Mouse (Mus musculus): ENCODE data around the gene Jmjd8.

- no peak for TF ChIP-seq CTCF (IDR thresholded peaks at IDR 0.05; ENCODE audit: low read depth, low read length)
- TF ChIP-seq POLR2A (IDR thresholded peaks at IDR 0.05; ENCODE audit: extremely low read depth, insufficient read depth, low read length) = no peak
These were observed 11.9 kb downstream of the Jmjd8 start for GRCm38 (mm10) chr17:25840519-25840918.
